Comparison of ENCODE assay signal across 9 mouse cellular contexts in the genomic region with DNA sequence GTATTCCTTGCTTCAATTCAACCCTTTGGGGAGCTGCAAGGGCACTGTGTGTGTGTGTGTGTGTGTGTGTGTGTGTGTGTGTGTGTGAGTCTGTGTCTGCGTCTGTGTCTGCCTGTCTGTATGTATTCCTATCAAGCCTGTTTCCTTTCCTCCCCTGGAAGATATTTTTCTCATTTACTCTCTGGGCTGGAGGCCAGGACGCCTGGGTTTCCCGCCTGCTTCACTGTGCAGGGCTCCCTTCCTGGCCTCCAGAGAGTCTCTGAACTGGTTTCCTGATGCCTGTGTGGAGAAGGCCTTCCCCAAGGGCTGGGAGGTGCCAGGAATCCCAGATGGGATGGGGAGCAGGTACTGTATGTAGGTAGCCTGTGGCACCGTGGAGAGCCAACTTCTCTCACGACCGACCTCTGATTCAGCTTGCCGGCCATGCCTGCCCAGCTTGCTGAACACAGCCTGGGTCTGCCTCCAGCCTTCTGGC. TPM values are rescaled to one million over a fixed set of nuclear protein-coding genes. Genes with fewer than 3 reads are reported as not detected.
DNase-seq lines count a peak whose midpoint lies in the region; ATAC-seq and TF ChIP-seq lines count a peak whose summit lies in the region.
"Had no signal": no experiment of that assay in that cellular context is flagged by ENCODE, and none has a peak within 500 bp of the region (broad histone marks: within the 10 kb centered on the region; RNA-seq: fewer than 3 reads in every experiment).

No protein-coding gene starts in this region.

- H3K4me3 ChIP-seq in spleen, adult 2 months (ENCODE audit: extremely low read depth, insufficient read depth, insufficient read length), result no peak overlapping the region
- H3K4me3 ChIP-seq in intestine, embryonic 14.5 days (ENCODE audit: low read depth, low read length), result 0 out of 2 replicates have a peak overlapping the region, but pooled peaks have one; percentile 8
- peak overlapping the region; percentile 55; the same call in 1 of the 2 replicates for H3K4me3 ChIP-seq in neural tube, embryonic 13.5 days
- H3K4me3 ChIP-seq in thymus, adult 2 months (ENCODE audit: control insufficient read depth, insufficient read depth, low read length), result no peak overlapping the region

- peak overlapping the region; percentile 94 for H3K4me2 ChIP-seq in intestine, embryonic 14.5 days (ENCODE audit: low read length)
- peak overlapping the region; percentile 76 for H3K4me2 ChIP-seq in neural tube, embryonic 13.5 days

- DNase-seq in adrenal gland, adult (ENCODE audit: inconsistent age in 2 of 2, low spot score in 1 of 2), result peak; percentile 29 to 62
- DNase-seq in adrenal gland, postnatal 36 days, result no peak
- DNase-seq in spleen, adult 2 months (ENCODE audit: low read depth in 1 of 2, low spot score in 2 of 2), result no peak
- no peak for DNase-seq in spleen, postnatal 36 days (ENCODE audit: low spot score in 2 of 2)
- no peak for DNase-seq in intestine, embryonic 14.5 days (ENCODE audit: low spot score)
- no peak for DNase-seq in embryo, embryonic 10.5 days (ENCODE audit: low spot score)
- no peak for DNase-seq in thymus, adult 2 months

- WGBS in spleen, adult 2 months, result 69% methylated on average over 7 of the region's 7 CpGs
- 47% methylated on average over 7 of the region's 7 CpGs for WGBS in intestine, embryonic 14.5 days
- WGBS in neural tube, embryonic 13.5 days, result 45% methylated on average over 7 of the region's 7 CpGs
- 80% methylated on average over 7 of the region's 7 CpGs for WGBS in thymus, adult 2 months

- TF ChIP-seq CTCF in spleen, adult 2 months (IDR thresholded peaks at IDR 0.05; ENCODE audit: extremely low read depth, insufficient read depth, insufficient read length, insufficient replicate concordance), result no peak
- no peak for TF ChIP-seq CTCF in thymus, adult 2 months (IDR thresholded peaks at IDR 0.05; ENCODE audit: borderline replicate concordance, control insufficient read depth, extremely low read depth, insufficient read depth, low read length, poor library complexity)

- no peak overlapping the region for H3K9ac ChIP-seq in intestine, embryonic 14.5 days (ENCODE audit: low read length)
- peak overlapping the region; percentile 79 for H3K9ac ChIP-seq in neural tube, embryonic 13.5 days

- H3K4me1 ChIP-seq in spleen, adult 2 months (ENCODE audit: control insufficient read depth, insufficient read depth, insufficient read length), result peaks cover 34% of the 10 kb centered on the region; the same call in 1 of the 2 replicates
- peaks cover 88% of the 10 kb centered on the region for H3K4me1 ChIP-seq in intestine, embryonic 14.5 days (replicated peaks; ENCODE audit: control insufficient read depth, insufficient read depth, low read length)
- peaks cover 84% of the 10 kb centered on the region for H3K4me1 ChIP-seq in neural tube, embryonic 13.5 days (replicated peaks)
- peaks cover 54% of the 10 kb centered on the region for H3K4me1 ChIP-seq in thymus, adult 2 months (replicated peaks; ENCODE audit: control insufficient read depth, insufficient read depth, low read length)

- no peaks in the 10 kb centered on the region for H3K36me3 ChIP-seq in spleen, adult 2 months (ENCODE audit: control insufficient read depth, insufficient read depth, low read length)
- H3K36me3 ChIP-seq in intestine, embryonic 14.5 days (ENCODE audit: control insufficient read depth, insufficient read depth, low read length), result no peaks in the 10 kb centered on the region
- no peaks in the 10 kb centered on the region for H3K36me3 ChIP-seq in neural tube, embryonic 13.5 days
- H3K36me3 ChIP-seq in thymus, adult 2 months (ENCODE audit: control insufficient read depth, insufficient read depth, low read length), result no peaks in the 10 kb centered on the region

- no peak for TF ChIP-seq POLR2A in spleen, adult 2 months (IDR thresholded peaks at IDR 0.05; ENCODE audit: low read depth, low read length)
- no peak for TF ChIP-seq POLR2A in thymus, adult 2 months (IDR thresholded peaks at IDR 0.05; ENCODE audit: control insufficient read depth, extremely low read depth, insufficient read depth, low read length, poor library complexity)

- no peaks in the 10 kb centered on the region for H3K27me3 ChIP-seq in spleen, adult 2 months (ENCODE audit: control insufficient read depth, insufficient read depth, low read length)
- no peaks in the 10 kb centered on the region for H3K27me3 ChIP-seq in intestine, embryonic 14.5 days (replicated peaks; ENCODE audit: control insufficient read depth, insufficient read depth, low read length)
- H3K27me3 ChIP-seq in neural tube, embryonic 13.5 days, result no peaks in the 10 kb centered on the region
- H3K27me3 ChIP-seq in thymus, adult 2 months (ENCODE audit: control insufficient read depth, insufficient read depth, low read length), result no peaks in the 10 kb centered on the region

- H3K9me3 ChIP-seq in intestine, embryonic 14.5 days (ENCODE audit: control insufficient read depth, low read length), result no peaks in the 10 kb centered on the region
- no peaks in the 10 kb centered on the region for H3K9me3 ChIP-seq in neural tube, embryonic 13.5 days

- no peak for ATAC-seq in intestine, embryonic 14.5 days (replicated peaks; ENCODE audit: low FRiP score, low TSS enrichment, low read depth)
- ATAC-seq in neural tube, embryonic 13.5 days (ENCODE audit: low read depth), result no peak

- peak overlapping the region; percentile 3; the same call in 1 of the 2 replicates for H3K27ac ChIP-seq in spleen, adult 2 months (ENCODE audit: insufficient read depth, low read length)
- H3K27ac ChIP-seq in intestine, embryonic 14.5 days (ENCODE audit: low read depth), result peak overlapping the region; percentile 84
- peak overlapping the region; percentile 79 for H3K27ac ChIP-seq in neural tube, embryonic 13.5 days (replicated peaks)
- no peak overlapping the region for H3K27ac ChIP-seq in thymus, adult 2 months (ENCODE audit: control insufficient read depth, insufficient read depth, low read length)

RNA-seq across cellular contexts. Expression of a gene that starts 2.5 kb away (rescaled TPM):
- 10 to 100 TPM; 20.0 to 24.5 TPM for total RNA-seq in adrenal gland, postnatal 36 days (2021)
- 37.0 and 48.8 TPM in 2 replicates for polyA plus RNA-seq in spleen, adult 2 months (2012; rRNA removed)
- polyA plus RNA-seq in intestine, embryonic 14.5 days (2014; fragmentation: Nextera tagmentation; extraction: Ambion mirVana), result 42.4 and 43.6 TPM in 2 replicates
- 24.0 and 26.7 TPM in 2 replicates for polyA plus RNA-seq in neural tube, embryonic 13.5 days (2015; fragmentation: Nextera tagmentation; extraction: Ambion mirVana)
- polyA plus RNA-seq in thymus, adult 2 months (2012; rRNA removed), result 63.5 and 74.1 TPM in 2 replicates

RNA-seq across cellular contexts. Expression of a gene that starts 22.6 kb away (rescaled TPM):
- 1 to 10 TPM in 1 of 2 experiments, under 1 TPM in 1; 0.89 to 1.5 TPM for total RNA-seq in adrenal gland, postnatal 36 days (2021)
- 1.6 and 2.0 TPM in 2 replicates for polyA plus RNA-seq in spleen, adult 2 months (2012; rRNA removed)
- polyA plus RNA-seq in intestine, embryonic 14.5 days (2014; fragmentation: Nextera tagmentation; extraction: Ambion mirVana), result 32.5 and 32.9 TPM in 2 replicates
- 4.2 and 4.7 TPM in 2 replicates for polyA plus RNA-seq in neural tube, embryonic 13.5 days (2015; fragmentation: Nextera tagmentation; extraction: Ambion mirVana)
- 8.4 and 12.2 TPM in 2 replicates for polyA plus RNA-seq in thymus, adult 2 months (2012; rRNA removed)

RNA-seq across cellular contexts. Expression of a gene that starts 52.7 kb away (rescaled TPM):
- not detected for total RNA-seq in adrenal gland, postnatal 36 days (2021)
- 0.56 and 0.67 TPM in 2 replicates for polyA plus RNA-seq in spleen, adult 2 months (2012; rRNA removed)
- polyA plus RNA-seq in intestine, embryonic 14.5 days (2014; fragmentation: Nextera tagmentation; extraction: Ambion mirVana), result 0.22 TPM in 1 of 2 replicates, not detected in the other
- polyA plus RNA-seq in neural tube, embryonic 13.5 days (2015; fragmentation: Nextera tagmentation; extraction: Ambion mirVana), result 1.4 and 1.5 TPM in 2 replicates
- polyA plus RNA-seq in thymus, adult 2 months (2012; rRNA removed), result 1.3 and 1.9 TPM in 2 replicates
- total RNA-seq: neutrophil, adult 5-6 weeks had no signal

Comparison
In these comparisons a context has a peak if more than half of its experiments do, and no peak if none do; other contexts are left out.
1. DNase-seq: peak in adrenal gland, adult (2 of 2); none in adrenal gland, postnatal 36 days (0 of 2), spleen, adult 2 months (0 of 2), spleen, postnatal 36 days (0 of 2), intestine, embryonic 14.5 days (single experiment), embryo, embryonic 10.5 days (single experiment) and thymus, adult 2 months (single experiment).
2. H3K4me3 ChIP-seq: peak in intestine, embryonic 14.5 days (single experiment) and neural tube, embryonic 13.5 days (single experiment); none in spleen, adult 2 months (single experiment) and thymus, adult 2 months (single experiment).